Mouse (Mus musculus) left cerebral cortex, adult 9 months (tissue): Measurements from ENCODE around the gene Cyb5d2.
A peak's percentile ranks its signal among the peaks of the same experiment; 100 is the strongest.
"Not testable (repeated sequence)": the region's sequence is repeated elsewhere in the genome, so short reads cannot be mapped to it uniquely, and the experiment has no call there.

Experiments
- DNase-seq, 2 experiments: peaks; one replicate each; pipeline ENCODE4 v3.0.0; 2022; ENCODE audit warnings: low spot score in 2 of 2

Gene Cyb5d2

GRCm38 (mm10) chr11:72772611-72773010 lies 23.3 kb downstream of the Cyb5d2 start:
- not testable (repeated sequence) for DNase-seq

GRCm38 (mm10) chr11:72771461-72771860 lies 24.5 kb downstream of the Cyb5d2 start:
- no peak for DNase-seq

- DNase-seq = no peak
Measured at GRCm38 (mm10) chr11:72770816-72771215, 25.1 kb downstream of the Cyb5d2 start.

GRCm38 (mm10) chr11:72770324-72770723 lies 25.6 kb downstream of the Cyb5d2 start:
- no peak for DNase-seq

- DNase-seq = no peak
Measured at GRCm38 (mm10) chr11:72769061-72769460, 26.9 kb downstream of the Cyb5d2 start.

GRCm38 (mm10) chr11:72767716-72768115 lies 28.2 kb downstream of the Cyb5d2 start:
- DNase-seq = no peak

GRCm38 (mm10) chr11:72764270-72764669 lies 31.7 kb downstream of the Cyb5d2 start:
- DNase-seq = peak in 1 of 2 experiments; percentile 43

GRCm38 (mm10) chr11:72760781-72761180 lies 35.2 kb downstream of the Cyb5d2 start:
- DNase-seq = no peak

- no peak for DNase-seq
Measured at GRCm38 (mm10) chr11:72759581-72759980, 36.4 kb downstream of the Cyb5d2 start.

GRCm38 (mm10) chr11:72758316-72758715 lies 37.6 kb downstream of the Cyb5d2 start:
- no peak for DNase-seq

GRCm38 (mm10) chr11:72751956-72752355 lies 44.0 kb downstream of the Cyb5d2 start:
- no peak for DNase-seq

- no peak for DNase-seq
Measured at GRCm38 (mm10) chr11:72739048-72739447, 56.9 kb downstream of the Cyb5d2 start.

- not testable (repeated sequence) for DNase-seq
Measured at GRCm38 (mm10) chr11:72737517-72737916, 58.4 kb downstream of the Cyb5d2 start.

- DNase-seq = no peak
Measured at GRCm38 (mm10) chr11:72736320-72736719, 59.6 kb downstream of the Cyb5d2 start.

GRCm38 (mm10) chr11:72735519-72735860 lies 60.5 kb downstream of the Cyb5d2 start:
- no peak for DNase-seq

GRCm38 (mm10) chr11:72734840-72735518 lies 61.0 kb downstream of the Cyb5d2 start:
- no peak for DNase-seq

GRCm38 (mm10) chr11:72733736-72734135 lies 62.2 kb downstream of the Cyb5d2 start:
- no peak for DNase-seq
